In the genomic region with DNA sequence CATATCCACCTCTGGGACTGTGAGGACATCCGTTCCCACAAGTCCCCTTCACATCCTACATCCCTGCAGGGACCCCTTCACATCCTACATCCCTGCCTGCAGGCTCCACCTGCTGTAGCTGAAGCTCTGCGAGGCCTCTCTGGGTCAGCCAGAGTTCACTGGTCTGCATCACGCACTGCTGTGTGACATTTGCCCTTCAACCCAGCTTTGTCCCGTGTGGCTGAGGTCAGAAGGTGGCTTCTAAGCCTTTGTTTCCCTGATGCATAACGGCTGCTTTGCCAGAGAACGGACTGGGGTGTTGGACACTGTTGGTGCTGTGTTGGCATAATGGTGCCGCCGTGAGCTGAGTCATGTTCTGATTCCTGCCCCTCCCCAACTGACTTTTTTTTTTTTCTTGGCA, we compare ENCODE assay signal across 15 mouse cellular contexts. TPM values are rescaled to one million over a fixed set of nuclear protein-coding genes. Genes with fewer than 3 reads are reported as not detected.
DNase-seq lines count a peak whose midpoint lies in the region; ATAC-seq and TF ChIP-seq lines count a peak whose summit lies in the region.
"Had no signal": no experiment of that assay in that cellular context is flagged by ENCODE, and none has a peak within 500 bp of the region (broad histone marks: within the 10 kb centered on the region; RNA-seq: fewer than 3 reads in every experiment).

No protein-coding gene starts in this region.

- no peak for TF ChIP-seq CTCF in heart, adult 2 months (IDR thresholded peaks at IDR 0.05)
- TF ChIP-seq CTCF in small intestine, adult 2 months (IDR thresholded peaks at IDR 0.05; ENCODE audit: extremely low read depth, insufficient read length, insufficient replicate concordance, low read depth, low read length): no peak

- H3K4me3 ChIP-seq in heart, adult 2 months: no peak overlapping the region
- H3K4me3 ChIP-seq in kidney, embryonic 15.5 days (replicated peaks): no peak overlapping the region
- H3K4me3 ChIP-seq in brown adipose tissue, adult 24 weeks (ENCODE audit: insufficient read depth, low read depth, low read length): no peak overlapping the region
- no peak overlapping the region for H3K4me3 ChIP-seq in small intestine, adult 2 months (ENCODE audit: low read depth, low read length)
- H3K4me3 ChIP-seq: midbrain, embryonic 12.5 days; neural tube, embryonic 13.5 days had no signal

- 0 out of 2 replicates have a peak, but pooled peaks have one; percentile 10 for TF ChIP-seq EP300 in heart, adult 2 months (IDR thresholded peaks at IDR 0.05; ENCODE audit: insufficient read depth, low read depth, low read length)

- peaks cover 15% of the 10 kb centered on the region for H3K4me1 ChIP-seq in heart, adult 2 months (ENCODE audit: control insufficient read depth, insufficient read depth, low read length)
- H3K4me1 ChIP-seq in kidney, embryonic 15.5 days: peaks cover 40% of the 10 kb centered on the region
- H3K4me1 ChIP-seq in brown adipose tissue, adult 24 weeks (ENCODE audit: control insufficient read depth, insufficient read depth, insufficient read length, low read length): peaks cover 8% of the 10 kb centered on the region
- peaks cover 47% of the 10 kb centered on the region for H3K4me1 ChIP-seq in small intestine, adult 2 months (ENCODE audit: control insufficient read depth, insufficient read depth, insufficient read length, low read length)

- H3K27me3 ChIP-seq in heart, adult 2 months (ENCODE audit: control insufficient read depth, insufficient read depth, low read length): no peaks in the 10 kb centered on the region
- H3K27me3 ChIP-seq in kidney, embryonic 15.5 days: no peaks in the 10 kb centered on the region
- no peaks in the 10 kb centered on the region for H3K27me3 ChIP-seq in small intestine, adult 2 months (ENCODE audit: control insufficient read depth, insufficient read depth, low read length)
- H3K27me3 ChIP-seq: midbrain, embryonic 12.5 days; neural tube, embryonic 13.5 days had no signal

- no peak; the same call in 1 of the 2 replicates for ATAC-seq in kidney, embryonic 15.5 days (replicated peaks; ENCODE audit: low FRiP score)
- ATAC-seq in monocyte, adult 5-6 weeks (replicated peaks; ENCODE audit: insufficient number of reproducible peaks, low FRiP score, low TSS enrichment, poor library complexity, severe bottlenecking): no peak
- ATAC-seq: activated CD4-positive, CD25-positive, alpha-beta regulatory T cell, adult 4 months; inflammation-experienced regulatory T-cells, adult 6 months had no signal

- TF ChIP-seq POLR2A in heart, adult 2 months (IDR thresholded peaks at IDR 0.05; ENCODE audit: insufficient read depth, low read depth, low read length): no peak
- TF ChIP-seq POLR2A in small intestine, adult 2 months (IDR thresholded peaks at IDR 0.05; ENCODE audit: low read depth, low read length): no peak

- intact Hi-C loops in heart, adult 2 months (cut with DNase I): no loop called here

- no peaks in the 10 kb centered on the region for H3K79me2 ChIP-seq in heart, adult 2 months (replicated peaks; ENCODE audit: control insufficient read depth, insufficient read depth, low read length)

- H3K4me2 ChIP-seq in kidney, embryonic 15.5 days: no peak overlapping the region
- H3K4me2 ChIP-seq: midbrain, embryonic 12.5 days; neural tube, embryonic 13.5 days had no signal

- WGBS in heart, adult 2 months: 35% methylated on average over 8 of the region's 8 CpGs
- 31% methylated on average over 8 of the region's 8 CpGs for WGBS in kidney, embryonic 15.5 days
- WGBS in small intestine, adult 2 months: 32% methylated on average over 8 of the region's 8 CpGs

- no peaks in the 10 kb centered on the region for H3K36me3 ChIP-seq in heart, adult 2 months (ENCODE audit: control insufficient read depth, insufficient read depth, low read length)
- no peaks in the 10 kb centered on the region for H3K36me3 ChIP-seq in kidney, embryonic 15.5 days
- no peaks in the 10 kb centered on the region for H3K36me3 ChIP-seq in small intestine, adult 2 months (ENCODE audit: control insufficient read depth, insufficient read depth, low read length)
- H3K36me3 ChIP-seq: midbrain, embryonic 12.5 days; neural tube, embryonic 13.5 days had no signal

- no peaks in the 10 kb centered on the region for H3K9me3 ChIP-seq in kidney, embryonic 15.5 days (replicated peaks)
- H3K9me3 ChIP-seq: midbrain, embryonic 12.5 days; neural tube, embryonic 13.5 days had no signal

- H3K27ac ChIP-seq in heart, adult 2 months: peak overlapping the region; percentile 89
- H3K27ac ChIP-seq in kidney, embryonic 15.5 days: no peak overlapping the region
- peak overlapping the region; percentile 60; the same call in 1 of the 2 replicates for H3K27ac ChIP-seq in brown adipose tissue, adult 24 weeks (replicated peaks; ENCODE audit: low read depth, low read length)
- H3K27ac ChIP-seq in small intestine, adult 2 months (ENCODE audit: insufficient read depth, low read depth, low read length): peak overlapping the region; percentile 98
- H3K27ac ChIP-seq: midbrain, embryonic 12.5 days; neural tube, embryonic 13.5 days had no signal

- H3K9ac ChIP-seq in heart, adult 2 months (ENCODE audit: low read depth, low read length): no peak overlapping the region
- H3K9ac ChIP-seq in kidney, embryonic 15.5 days: no peak overlapping the region
- H3K9ac ChIP-seq: midbrain, embryonic 12.5 days; neural tube, embryonic 13.5 days had no signal

- DNase-seq in heart, adult 2 months: no peak
- DNase-seq in heart, adult 8-10 months (ENCODE audit: low spot score): no peak
- peak; percentile 32 for DNase-seq in kidney, adult 9 months
- DNase-seq in urinary bladder, postnatal 36 days (ENCODE audit: low spot score in 2 of 2): no peak
- DNase-seq: B cell, adult 2 months; cerebellum, adult 11-12 months; retina, postnatal 1 day had no signal

RNA-seq across cellular contexts. Expression of gene Atp2a2, which starts 16.2 kb away (rescaled TPM):
- total RNA-seq in heart, adult 2 months (2021): over 10,000 TPM; 11,796 to 13,259 TPM
- polyA plus RNA-seq in heart, adult 2 months (2012; rRNA removed): 3,546 and 6,285 TPM in 2 replicates
- over 10,000 TPM; 11,934 to 13,904 (median 12,774) TPM for total RNA-seq in heart, adult 8-10 months (2022)
- 37.3 and 37.8 TPM in 2 replicates for polyA plus RNA-seq in kidney, embryonic 15.5 days (2015; fragmentation: Nextera tagmentation; extraction: Ambion mirVana)
- 77.3 and 79.4 TPM in 2 replicates for polyA plus RNA-seq in brown adipose tissue, adult 24 weeks (2012; ENCODE audit: insufficient read depth, insufficient read length, missing spikeins)
- 47.2 and 60.1 TPM in 2 replicates for polyA plus RNA-seq in small intestine, adult 2 months (2012; rRNA removed)
- 84.0 to 111 TPM (median 86.3 TPM) in 3 replicates for total RNA-seq in monocyte, adult 5-6 weeks (2017)

Comparison
In these comparisons a context has a peak if more than half of its experiments do, and no peak if none do; other contexts are left out.
1. RNA of gene Atp2a2, which starts 16.2 kb away (polyA plus RNA-seq): 3,546 to 6,285 TPM in heart, adult 2 months; 77.3 to 79.4 TPM in brown adipose tissue, adult 24 weeks, 47.2 to 60.1 TPM in small intestine, adult 2 months and 37.3 to 37.8 TPM in kidney, embryonic 15.5 days; every median in the first group is over 10 times any median in the second.